Mouse (Mus musculus): ENCODE data around the gene A030014E15Rik. TPM values are rescaled to one million over a fixed set of nuclear protein-coding genes. Genes with fewer than 3 reads are reported as not detected.

Gene A030014E15Rik
- polyA plus RNA-seq, 1 experiment: not detected

- WGBS: 59% methylated on average over 6 of the region's 6 CpGs
- TF ChIP-seq POLR2A (IDR thresholded peaks at IDR 0.05; ENCODE audit: insufficient read depth, low read depth, low read length): no peak
- no peak for TF ChIP-seq CTCF (IDR thresholded peaks at IDR 0.05; ENCODE audit: insufficient read depth, low read depth, low read length)
- no peak overlapping the region for H3K27ac ChIP-seq (ENCODE audit: insufficient read depth, low read depth, low read length)
- H3K4me1 ChIP-seq (ENCODE audit: control insufficient read depth, insufficient read depth, low read length): no peaks in the 10 kb centered on the region
- H3K4me3 ChIP-seq (ENCODE audit: insufficient read depth, low read depth, low read length): no peak overlapping the region
These were observed 49.2 kb downstream of the A030014E15Rik start for GRCm38 (mm10) chr1:82973901-82974300.

- H3K4me3 ChIP-seq (ENCODE audit: insufficient read depth, low read depth, low read length): no peak overlapping the region
- no peak overlapping the region for H3K27ac ChIP-seq (ENCODE audit: insufficient read depth, low read depth, low read length)
- WGBS: 91% methylated on average over 9 of the region's 9 CpGs
These were observed 49.6 kb downstream of the A030014E15Rik start for GRCm38 (mm10) chr1:82974342-82974741.

More at GRCm38 (mm10) chr1:82974342-82974741, 49.6 kb downstream of the A030014E15Rik start:
- TF ChIP-seq POLR2A (IDR thresholded peaks at IDR 0.05; ENCODE audit: insufficient read depth, low read depth, low read length): no peak
- no peak for TF ChIP-seq CTCF (IDR thresholded peaks at IDR 0.05; ENCODE audit: insufficient read depth, low read depth, low read length)
- H3K4me1 ChIP-seq (ENCODE audit: control insufficient read depth, insufficient read depth, low read length): no peaks in the 10 kb centered on the region

Other genes with a start within 250 kb of the A030014E15Rik start
- not detected in 2 replicates for gene Mff, start 200.0 kb upstream of the A030014E15Rik start, polyA plus RNA-seq (2012; ENCODE audit: insufficient read depth, insufficient read length, low replicate concordance, missing spikeins)
- gene Tm4sf20, start 156.5 kb upstream of the A030014E15Rik start, polyA plus RNA-seq (2012; ENCODE audit: insufficient read depth, insufficient read length, low replicate concordance, missing spikeins): not detected in 2 replicates
- gene Gm47791, start 153.7 kb upstream of the A030014E15Rik start, polyA plus RNA-seq (2012; ENCODE audit: insufficient read depth, insufficient read length, low replicate concordance, missing spikeins): not detected in 2 replicates
- 256 TPM in 1 of 2 replicates, not detected in the other for gene Agfg1, start 85.4 kb upstream of the A030014E15Rik start, polyA plus RNA-seq (2012; ENCODE audit: insufficient read depth, insufficient read length, low replicate concordance, missing spikeins)
- not detected in 2 replicates for gene A030005L19Rik, start 11.6 kb upstream of the A030014E15Rik start, polyA plus RNA-seq (2012; ENCODE audit: insufficient read depth, insufficient read length, low replicate concordance, missing spikeins)
- not detected in 2 replicates for gene Gm6217, start 6.5 kb downstream of the A030014E15Rik start, polyA plus RNA-seq (2012; ENCODE audit: insufficient read depth, insufficient read length, low replicate concordance, missing spikeins)
- gene A030003K21Rik, start 18.5 kb downstream of the A030014E15Rik start, polyA plus RNA-seq (2012; ENCODE audit: insufficient read depth, insufficient read length, low replicate concordance, missing spikeins): not detected in 2 replicates
- gene Gm7544, start 31.1 kb downstream of the A030014E15Rik start, polyA plus RNA-seq (2012; ENCODE audit: insufficient read depth, insufficient read length, low replicate concordance, missing spikeins): not detected in 2 replicates
- gene Gm47955, start 35.4 kb downstream of the A030014E15Rik start, polyA plus RNA-seq (2012; ENCODE audit: insufficient read depth, insufficient read length, low replicate concordance, missing spikeins): not detected in 2 replicates
- not detected in 2 replicates for gene Gm47959, start 75.6 kb downstream of the A030014E15Rik start, polyA plus RNA-seq (2012; ENCODE audit: insufficient read depth, insufficient read length, low replicate concordance, missing spikeins)
- gene Slc19a3, start 113.5 kb downstream of the A030014E15Rik start, polyA plus RNA-seq (2012; ENCODE audit: insufficient read depth, insufficient read length, low replicate concordance, missing spikeins): not detected in 2 replicates
- not detected in 2 replicates for gene Krtap28-10, start 117.6 kb downstream of the A030014E15Rik start, polyA plus RNA-seq (2012; ENCODE audit: insufficient read depth, insufficient read length, low replicate concordance, missing spikeins)
- gene Gm47969, start 120.0 kb downstream of the A030014E15Rik start, polyA plus RNA-seq (2012; ENCODE audit: insufficient read depth, insufficient read length, low replicate concordance, missing spikeins): not detected in 2 replicates
- gene A030005K14Rik, start 134.5 kb downstream of the A030014E15Rik start, polyA plus RNA-seq (2012; ENCODE audit: insufficient read depth, insufficient read length, low replicate concordance, missing spikeins): not detected in 2 replicates
- not detected in 2 replicates for gene Krtap28-13, start 136.0 kb downstream of the A030014E15Rik start, polyA plus RNA-seq (2012; ENCODE audit: insufficient read depth, insufficient read length, low replicate concordance, missing spikeins)
- gene Ccl20, start 191.8 kb downstream of the A030014E15Rik start, polyA plus RNA-seq (2012; ENCODE audit: insufficient read depth, insufficient read length, low replicate concordance, missing spikeins): not detected in 2 replicates
- gene Daw1, start 234.8 kb downstream of the A030014E15Rik start, polyA plus RNA-seq (2012; ENCODE audit: insufficient read depth, insufficient read length, low replicate concordance, missing spikeins): not detected in 2 replicates

Data from olfactory bulb, adult 2 months (tissue).